Mouse (Mus musculus) gastrocnemius, adult 8-10 months (tissue): ENCODE results near the gene Kitl. TPM values are rescaled to one million over a fixed set of nuclear protein-coding genes. Genes with fewer than 3 reads are reported as not detected.

Source experiments
- DNase-seq, 2 experiments: peaks; one replicate each; pipeline ENCODE4 v3.0.0; 2022; ENCODE audit warnings: low spot score in 2 of 2
- total RNA-seq, 4 experiments: library from RNA; stranded (reverse); gene quantifications; 2 replicates each; pipeline ENCODE4 v1.2.4; 2022

Kitl gene
- total RNA-seq, 4 experiments from 2014 or later = 13.1 to 16.2 (median 15.9) TPM

- no peak for DNase-seq
These were observed 11.3 kb downstream of the Kitl start for GRCm38 (mm10) chr10:100026778-100027177.

DNA sequence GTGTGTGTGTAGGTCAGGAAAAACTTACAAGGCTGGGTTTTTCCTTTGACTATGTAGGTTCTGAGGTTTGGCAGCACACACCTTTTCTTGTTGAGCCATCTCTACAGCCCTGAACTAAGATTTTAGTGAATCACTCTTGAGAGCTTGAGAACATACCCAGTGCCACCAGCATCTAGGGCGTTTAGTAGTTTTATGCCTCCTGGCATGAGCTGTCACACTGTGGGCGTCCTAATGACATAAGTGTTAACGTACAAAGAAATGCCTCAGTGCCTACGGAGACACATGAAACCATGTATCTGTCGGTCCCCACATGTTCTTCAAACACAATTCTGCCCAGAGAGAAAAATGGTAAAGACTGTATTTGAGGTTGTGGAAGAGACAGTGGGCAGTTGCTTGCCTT is 15.0 kb downstream of the Kitl start:
- DNase-seq = no peak

DNA sequence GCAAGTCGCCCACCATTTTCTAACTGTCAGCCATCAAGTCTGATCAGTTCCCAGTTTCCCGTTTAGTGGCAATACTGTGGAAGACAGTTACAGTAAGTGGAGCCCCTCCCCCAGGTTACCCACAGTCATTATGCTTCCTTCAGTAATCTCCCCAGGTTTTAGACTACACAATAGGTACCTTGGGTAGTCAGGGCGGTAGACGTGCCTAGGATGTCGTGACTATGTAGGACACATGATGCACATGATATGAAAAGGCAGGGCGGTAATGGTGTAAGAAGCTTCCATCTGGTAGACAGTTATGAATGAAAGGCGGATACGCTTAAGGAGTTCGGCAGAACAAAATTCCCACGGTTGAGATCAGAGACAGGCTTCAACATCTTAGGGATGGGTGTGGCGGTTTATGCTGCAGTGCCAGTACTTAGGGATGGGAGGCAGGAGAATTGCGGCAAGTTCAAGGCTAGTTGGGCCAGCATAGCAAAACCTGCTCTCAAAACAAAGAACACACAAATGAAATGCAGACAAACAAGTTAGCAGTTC is 15.6 kb downstream of the Kitl start:
- no peak for DNase-seq

DNA sequence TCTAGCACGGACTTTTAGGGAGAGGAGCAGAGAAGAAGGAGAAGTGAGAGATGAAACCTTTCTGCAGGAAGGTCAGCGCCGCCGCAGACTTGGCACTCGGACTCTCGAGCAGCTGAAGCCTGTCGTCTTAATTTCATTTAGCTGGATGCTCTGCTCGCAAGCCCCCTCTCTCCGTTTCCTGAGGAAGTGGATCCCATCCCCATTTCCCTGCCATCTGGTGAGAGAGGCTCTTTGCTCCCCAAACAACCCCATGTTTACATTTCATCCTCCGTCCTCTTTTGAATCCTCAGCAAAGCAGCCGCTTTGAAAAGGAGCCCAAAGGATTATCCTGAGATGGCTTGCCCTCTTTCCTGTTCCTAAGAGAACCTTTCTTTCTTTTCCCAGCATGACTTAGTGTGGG is 16.2 kb downstream of the Kitl start:
- no peak for DNase-seq

DNA sequence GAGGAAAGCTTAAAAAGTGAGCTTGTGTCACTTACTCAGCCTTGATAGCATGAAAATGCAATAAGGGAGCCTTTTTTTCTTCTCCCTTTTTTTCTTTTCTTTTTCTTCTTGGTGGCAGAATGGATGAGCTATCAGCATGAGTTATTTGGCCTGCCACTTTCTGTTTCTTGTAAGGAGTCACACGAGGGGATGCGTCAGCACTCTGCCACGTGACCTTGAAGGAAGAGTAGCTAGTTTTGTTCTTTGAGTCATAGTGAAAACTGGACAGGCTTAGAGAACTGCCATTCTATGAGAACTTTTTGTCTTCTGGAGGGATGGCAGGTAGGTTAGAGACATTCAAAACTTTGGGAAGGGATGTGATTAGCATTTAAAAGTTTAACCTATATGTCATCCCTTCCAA is 17.1 kb downstream of the Kitl start:
- no peak for DNase-seq

- DNase-seq = no peak
These were observed 20.6 kb downstream of the Kitl start for GRCm38 (mm10) chr10:100036021-100036420.

DNA sequence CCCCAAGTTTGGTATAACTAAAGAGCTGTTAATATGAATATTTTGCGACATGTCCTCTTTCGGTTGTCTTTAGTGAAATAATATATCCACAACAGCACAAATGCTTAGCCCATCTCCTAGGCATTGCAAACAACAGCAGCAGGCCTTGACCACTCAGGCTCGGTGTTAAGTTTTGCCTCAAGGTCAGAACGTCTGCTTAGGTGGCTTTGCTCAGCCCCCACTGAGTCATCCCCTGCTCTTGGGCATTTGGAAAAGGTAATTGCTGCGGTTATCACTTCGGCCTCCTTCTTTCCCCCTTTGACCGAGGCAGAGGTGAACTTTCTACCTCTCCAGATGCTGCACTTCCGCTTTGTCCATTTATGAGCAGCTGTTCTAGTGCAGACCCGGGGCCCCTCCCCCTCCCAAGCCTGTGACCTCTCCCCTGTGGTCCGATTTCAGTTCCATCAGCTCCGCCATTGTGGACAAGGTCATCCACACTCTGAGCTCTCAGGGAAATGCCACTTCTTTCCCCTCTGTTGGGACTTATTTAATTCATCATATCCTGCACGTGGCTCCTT is 23.0 kb downstream of the Kitl start:
- DNase-seq = no peak

GRCm38 (mm10) chr10:100038994-100039393 is 23.6 kb downstream of the Kitl start:
- no peak for DNase-seq

- DNase-seq = no peak
These were observed 28.3 kb downstream of the Kitl start for GRCm38 (mm10) chr10:100043748-100044147.

DNA sequence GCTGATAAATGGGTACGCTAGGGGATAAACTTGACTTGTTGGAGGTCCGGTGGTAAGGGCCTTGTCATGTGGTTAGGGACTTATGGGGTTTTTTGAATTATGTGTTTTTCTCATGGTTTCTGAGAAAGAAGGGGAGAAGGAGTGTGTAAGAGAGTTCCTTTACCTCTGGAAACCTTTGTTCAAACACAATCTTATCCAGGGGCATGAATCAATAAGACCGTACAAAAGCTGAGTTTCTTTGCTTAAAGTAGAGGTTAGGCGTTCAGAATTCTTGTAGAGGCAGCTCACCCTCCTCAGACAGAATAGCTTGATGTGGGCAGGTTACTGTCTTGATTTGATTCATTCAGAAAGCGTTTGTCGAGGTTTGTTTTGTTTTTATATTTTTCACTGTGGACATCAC is 28.7 kb downstream of the Kitl start:
- no peak for DNase-seq

- no peak for DNase-seq
These were observed 35.8 kb downstream of the Kitl start for GRCm38 (mm10) chr10:100051146-100051783.

GRCm38 (mm10) chr10:100052404-100052803 is 37.0 kb downstream of the Kitl start:
- no peak for DNase-seq

- no peak for DNase-seq
These were observed 37.5 kb downstream of the Kitl start for GRCm38 (mm10) chr10:100052911-100053310.

DNA sequence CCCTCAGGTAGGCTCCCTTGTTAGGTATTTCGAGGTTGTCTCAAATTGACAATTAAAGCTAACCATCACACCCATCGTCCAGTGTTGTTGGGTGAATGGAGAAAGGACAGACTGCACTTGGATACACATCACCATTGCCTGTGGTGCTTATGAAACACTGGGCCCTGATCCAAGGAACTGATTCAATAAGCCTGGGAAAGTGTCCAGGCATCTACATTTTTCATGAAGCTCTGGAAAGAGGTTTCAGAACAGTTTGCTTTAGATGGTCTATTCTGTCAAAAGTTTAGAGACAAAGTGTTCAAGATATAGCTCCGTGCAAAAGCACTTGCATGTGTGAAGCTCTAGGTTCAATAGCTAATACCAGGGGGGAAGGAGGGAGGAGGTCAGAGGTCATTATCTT is 38.6 kb downstream of the Kitl start:
- no peak for DNase-seq

GRCm38 (mm10) chr10:100055082-100055481 is 39.7 kb downstream of the Kitl start:
- DNase-seq = no peak

GRCm38 (mm10) chr10:100057106-100057623 is 41.7 kb downstream of the Kitl start:
- DNase-seq = no peak

- DNase-seq = no peak
These were observed 43.9 kb downstream of the Kitl start for GRCm38 (mm10) chr10:100059356-100059755.

DNA sequence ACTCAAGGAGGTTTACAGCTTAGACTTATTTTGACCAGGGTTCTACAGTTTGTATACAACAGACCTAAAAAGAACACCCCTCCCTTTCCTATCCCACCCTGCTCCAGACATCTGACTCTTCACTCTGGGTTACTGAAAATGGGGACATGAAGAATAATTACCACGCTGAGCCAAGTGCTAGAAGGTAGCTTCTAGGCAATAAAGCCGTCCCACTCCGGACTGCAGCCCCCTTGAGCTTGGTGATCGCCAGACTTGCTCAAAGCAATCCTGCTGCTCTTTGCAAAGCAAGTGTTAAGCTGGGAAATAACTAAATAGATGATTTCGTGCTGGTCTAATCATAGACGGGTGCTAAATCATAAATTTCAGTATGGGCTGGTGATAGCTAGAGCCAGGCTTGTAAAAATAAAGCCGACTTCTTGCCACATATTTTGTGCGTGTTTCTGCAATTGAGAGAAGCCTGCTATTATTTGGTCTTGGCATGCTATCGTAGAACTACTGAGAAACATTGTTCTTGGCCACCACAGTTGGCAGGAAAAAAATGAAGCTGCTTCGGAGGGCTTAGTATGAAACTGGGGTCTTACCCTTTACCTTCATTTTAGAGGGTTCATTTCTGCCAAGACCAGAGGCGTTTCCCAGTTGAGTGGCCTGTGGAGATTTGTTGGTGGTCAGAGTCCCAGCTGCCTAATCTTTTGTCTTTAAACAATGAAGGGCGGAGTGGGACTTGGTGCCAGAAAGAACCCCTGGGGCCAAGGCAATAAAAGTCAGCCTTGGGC is 50.3 kb downstream of the Kitl start:
- peak in 1 of 2 experiments; percentile 3 for DNase-seq

DNA sequence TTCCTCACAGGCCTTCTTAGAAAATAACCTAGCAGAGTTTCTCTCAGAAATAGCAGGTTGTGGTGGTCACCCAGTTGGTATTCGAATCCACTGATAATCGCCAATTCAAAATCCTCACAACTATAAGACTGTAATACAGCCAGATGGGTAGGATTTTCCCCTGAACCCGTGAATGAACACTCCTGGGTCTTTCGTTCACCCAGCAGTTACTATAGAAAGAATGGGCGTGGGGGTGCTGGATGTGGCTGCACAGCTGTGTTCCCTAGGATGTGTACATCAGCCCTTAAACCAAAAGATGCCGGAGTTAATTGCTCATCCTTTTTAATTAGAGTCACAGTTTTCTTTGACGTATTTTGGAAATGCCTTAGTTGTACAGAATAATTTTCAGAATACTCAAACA is 50.9 kb downstream of the Kitl start:
- DNase-seq = no peak

DNA sequence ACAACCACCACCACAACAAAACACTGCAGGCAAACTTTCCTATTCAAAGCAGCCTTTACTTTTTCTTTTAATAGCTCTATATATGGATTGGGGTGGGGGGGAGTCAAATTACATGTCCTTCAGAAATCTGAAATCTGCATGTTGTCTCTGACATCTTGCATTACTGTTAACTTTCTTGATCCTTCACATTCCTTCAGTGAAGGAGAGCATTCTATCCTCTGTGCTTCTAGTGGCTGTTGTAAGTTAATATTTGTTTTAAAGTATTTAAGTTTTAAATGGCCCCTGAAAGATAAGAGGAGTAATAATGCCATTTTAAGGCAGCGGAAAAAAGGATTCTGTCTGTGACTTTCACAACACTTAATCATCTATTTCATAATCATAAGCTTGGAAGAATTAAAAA is 57.2 kb downstream of the Kitl start:
- DNase-seq = no peak

- DNase-seq = no peak
These were observed 57.7 kb downstream of the Kitl start for GRCm38 (mm10) chr10:100073092-100073491.

DNA sequence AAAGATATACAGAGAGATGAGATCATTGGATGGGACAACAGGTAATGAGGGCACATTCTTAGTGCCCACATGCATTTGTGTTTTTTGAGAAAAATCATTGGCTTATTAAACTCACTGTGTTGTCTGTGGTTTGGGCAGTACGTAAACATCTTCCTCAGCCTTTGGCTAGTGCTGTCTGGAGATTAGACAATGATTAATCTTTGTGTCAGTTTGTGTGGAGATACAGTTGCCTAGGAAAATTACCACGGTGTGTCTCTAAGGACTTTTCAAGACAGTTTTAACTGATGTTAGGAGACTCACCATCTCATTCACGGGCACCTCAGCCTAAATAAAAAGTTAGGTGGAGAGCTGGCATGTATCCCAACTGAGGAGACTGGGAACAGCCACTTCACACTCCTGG is 85.7 kb downstream of the Kitl start:
- no peak for DNase-seq
